Mouse (Mus musculus): Measurements from ENCODE around the gene Dxo. TPM values are rescaled to one million over a fixed set of nuclear protein-coding genes. Genes with fewer than 3 reads are reported as not detected.

The Dxo gene
- polyA plus RNA-seq, 1 experiment from 2014 or later, result 32.2 TPM

DNA sequence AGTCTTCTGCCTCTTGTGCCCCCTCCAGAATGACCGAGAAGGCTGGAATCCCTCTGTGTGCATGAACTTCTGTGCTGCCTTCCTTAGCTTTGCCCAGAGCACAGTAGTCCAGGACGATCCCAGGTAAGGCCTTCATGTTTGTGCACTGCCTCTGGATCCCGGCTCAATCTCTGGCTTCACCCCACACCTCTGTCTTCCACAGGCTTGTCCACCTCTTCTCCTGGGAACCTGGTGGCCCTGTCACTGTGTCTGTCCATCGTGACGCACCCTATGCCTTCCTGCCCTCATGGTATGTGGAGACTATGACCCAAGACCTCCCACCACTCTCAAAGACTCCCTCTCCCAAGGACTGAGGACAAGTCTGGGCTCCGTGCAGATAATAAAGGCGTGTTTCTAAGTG, 2.0 kb downstream of the Dxo start:
- TF ChIP-seq EP300 (optimal IDR thresholded peaks at IDR 0.05), result no peak
- no peak for TF ChIP-seq CTCF (IDR thresholded peaks at IDR 0.05; ENCODE audit: low read depth)

DNA sequence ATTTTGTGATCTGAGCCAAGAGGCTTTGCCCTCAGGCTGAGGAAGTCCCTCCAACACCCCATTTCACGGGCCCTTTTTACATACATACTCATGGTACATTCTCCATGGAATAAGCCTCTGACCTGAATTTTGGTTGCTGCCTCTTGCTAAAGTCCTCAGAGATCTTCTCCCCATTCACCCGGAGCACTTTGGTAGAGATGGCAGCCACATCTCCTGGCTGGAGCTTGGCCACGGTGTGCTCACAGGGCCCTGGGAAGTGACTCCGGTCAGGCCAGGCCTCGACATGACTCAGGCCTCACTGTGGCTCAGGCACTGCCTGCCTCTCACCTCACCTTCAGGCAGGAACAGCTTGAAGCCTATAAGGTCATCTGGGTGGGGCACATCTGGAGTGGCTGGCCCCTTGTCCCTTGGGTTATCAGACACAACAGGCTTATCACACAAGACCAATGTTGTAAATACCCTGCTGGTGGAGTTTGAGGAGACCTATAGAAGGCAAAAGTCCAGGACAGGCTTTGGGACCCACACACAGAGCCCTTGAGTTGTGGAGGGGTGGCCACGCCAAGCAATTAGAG, 4.0 kb downstream of the Dxo start:
- H3K4me2 ChIP-seq (replicated peaks; ENCODE audit: low read depth), result no peak overlapping the region
- DNase-seq (ENCODE audit: low spot score) (no peak), ATAC-seq (ENCODE audit: low FRiP score, low TSS enrichment) (no peak)
- H3K4me1 ChIP-seq (replicated peaks; ENCODE audit: control insufficient read depth, insufficient read depth), result 0 out of 2 replicates have a peak, but pooled peaks cover 5% of the 10 kb centered on the region
- H3K27me3 ChIP-seq (ENCODE audit: control insufficient read depth, insufficient read depth, low read length), result no peaks in the 10 kb centered on the region
- no peak overlapping the region for H3K9ac ChIP-seq (ENCODE audit: low read length)
- H3K9me3 ChIP-seq (ENCODE audit: control insufficient read depth, low read length), result no peaks in the 10 kb centered on the region
- no peak overlapping the region for H3K4me3 ChIP-seq (ENCODE audit: low read depth, low read length)
- H3K36me3 ChIP-seq (ENCODE audit: control insufficient read depth, insufficient read depth, low read length), result peaks cover 20% of the 10 kb centered on the region
- H3K27ac ChIP-seq (replicated peaks), result no peak overlapping the region
- WGBS, result 81% methylated on average over 6 of the region's 6 CpGs
- TF ChIP-seq CTCF (IDR thresholded peaks at IDR 0.05; ENCODE audit: low read depth) (no peak), EP300 (optimal IDR thresholded peaks at IDR 0.05) (no peak)

More for the DNA sequence above, 2.0 kb downstream of the Dxo start:
- Histone ChIP-seq H3K4me3 (ENCODE audit: low read depth, low read length) (no peak overlapping the region), H3K27me3 (ENCODE audit: control insufficient read depth, insufficient read depth, low read length) (no peaks in the 10 kb centered on the region), H3K4me2 (replicated peaks; ENCODE audit: low read depth) (no peak overlapping the region), H3K9ac (ENCODE audit: low read length) (no peak overlapping the region), H3K36me3 (ENCODE audit: control insufficient read depth, insufficient read depth, low read length) (peaks cover 15% of the 10 kb centered on the region), H3K4me1 (replicated peaks; ENCODE audit: control insufficient read depth, insufficient read depth) (0 out of 2 replicates have a peak, but pooled peaks cover 5% of the 10 kb centered on the region), H3K27ac (replicated peaks) (no peak overlapping the region), H3K9me3 (ENCODE audit: control insufficient read depth, low read length) (no peaks in the 10 kb centered on the region)
- ATAC-seq (ENCODE audit: low FRiP score, low TSS enrichment) (no peak), DNase-seq (ENCODE audit: low spot score) (no peak)
- 86% methylated on average over 7 of the region's 7 CpGs for WGBS

DNA sequence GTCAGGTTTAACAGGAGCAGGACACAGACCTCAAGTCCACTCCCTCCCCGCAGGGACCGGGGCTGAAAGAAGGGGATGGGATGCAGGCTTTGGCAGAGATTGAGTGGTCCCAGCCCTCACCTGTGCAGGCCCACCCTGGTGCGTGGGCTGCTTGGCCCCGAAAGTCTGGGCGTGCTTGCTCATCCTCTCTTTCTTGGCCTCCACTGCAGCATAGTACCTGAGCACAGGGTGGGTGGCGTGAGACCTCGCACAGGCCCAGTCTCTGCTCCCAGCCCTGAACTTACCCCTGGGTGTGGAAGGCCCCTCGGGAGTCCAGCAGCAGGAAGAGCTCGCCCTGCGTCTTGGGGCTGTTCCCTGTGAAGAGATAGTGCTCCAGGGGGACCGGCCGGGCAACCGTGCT, 8.1 kb downstream of the Dxo start:
- no peak for ATAC-seq (ENCODE audit: low FRiP score, low TSS enrichment)
- no peaks in the 10 kb centered on the region for H3K27me3 ChIP-seq (ENCODE audit: control insufficient read depth, insufficient read depth, low read length)
- WGBS, result 92% methylated on average over 12 of the region's 13 CpGs
- no peak for DNase-seq (ENCODE audit: low spot score)
- peaks cover 20% of the 10 kb centered on the region for H3K36me3 ChIP-seq (ENCODE audit: control insufficient read depth, insufficient read depth, low read length)
- H3K27ac ChIP-seq (replicated peaks), result no peak overlapping the region
- no peak for TF ChIP-seq CTCF (IDR thresholded peaks at IDR 0.05; ENCODE audit: low read depth)
- H3K4me1 ChIP-seq (replicated peaks; ENCODE audit: control insufficient read depth, insufficient read depth), result no peaks in the 10 kb centered on the region
- H3K4me2 ChIP-seq (replicated peaks; ENCODE audit: low read depth), result no peak overlapping the region
- H3K9ac ChIP-seq (ENCODE audit: low read length), result no peak overlapping the region
- H3K9me3 ChIP-seq (ENCODE audit: control insufficient read depth, low read length), result no peaks in the 10 kb centered on the region
- no peak overlapping the region for H3K4me3 ChIP-seq (ENCODE audit: low read depth, low read length)

DNA sequence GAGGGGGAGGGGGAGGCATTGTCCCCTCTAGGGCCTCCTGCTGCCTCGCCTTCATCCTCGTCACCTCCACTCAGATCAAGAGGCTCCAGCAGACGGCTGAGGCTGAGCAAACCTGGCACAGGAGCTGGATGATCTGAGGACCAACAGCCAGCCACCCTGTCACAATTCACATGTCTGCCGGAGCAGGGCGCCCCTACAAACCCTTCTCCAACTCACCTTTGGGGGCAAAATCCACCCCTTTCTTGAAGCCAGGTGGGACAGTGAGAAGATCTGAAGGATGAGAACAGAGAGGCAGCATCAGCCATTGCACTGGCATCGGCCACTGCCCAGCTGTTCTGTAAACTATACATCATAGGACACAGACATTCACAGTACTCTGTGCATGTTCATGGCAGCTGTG, 10.4 kb downstream of the Dxo start:
- 92% methylated on average over 6 of the region's 6 CpGs for WGBS
- TF ChIP-seq CTCF (IDR thresholded peaks at IDR 0.05; ENCODE audit: low read depth), result no peak
- TF ChIP-seq EP300 (optimal IDR thresholded peaks at IDR 0.05), result no peak
- H3K4me2 ChIP-seq (replicated peaks; ENCODE audit: low read depth), result no peak overlapping the region
- H3K4me1 ChIP-seq (replicated peaks; ENCODE audit: control insufficient read depth, insufficient read depth), result 0 out of 2 replicates have a peak, but pooled peaks cover 2% of the 10 kb centered on the region
- no peak overlapping the region for H3K27ac ChIP-seq (replicated peaks)
- H3K36me3 ChIP-seq (ENCODE audit: control insufficient read depth, insufficient read depth, low read length), result peaks cover 9% of the 10 kb centered on the region
- no peak overlapping the region for H3K4me3 ChIP-seq (ENCODE audit: low read depth, low read length)
- H3K9me3 ChIP-seq (ENCODE audit: control insufficient read depth, low read length), result no peaks in the 10 kb centered on the region
- no peaks in the 10 kb centered on the region for H3K27me3 ChIP-seq (ENCODE audit: control insufficient read depth, insufficient read depth, low read length)
- ATAC-seq (ENCODE audit: low FRiP score, low TSS enrichment), result no peak
- H3K9ac ChIP-seq (ENCODE audit: low read length), result no peak overlapping the region
- no peak for DNase-seq (ENCODE audit: low spot score)

DNA sequence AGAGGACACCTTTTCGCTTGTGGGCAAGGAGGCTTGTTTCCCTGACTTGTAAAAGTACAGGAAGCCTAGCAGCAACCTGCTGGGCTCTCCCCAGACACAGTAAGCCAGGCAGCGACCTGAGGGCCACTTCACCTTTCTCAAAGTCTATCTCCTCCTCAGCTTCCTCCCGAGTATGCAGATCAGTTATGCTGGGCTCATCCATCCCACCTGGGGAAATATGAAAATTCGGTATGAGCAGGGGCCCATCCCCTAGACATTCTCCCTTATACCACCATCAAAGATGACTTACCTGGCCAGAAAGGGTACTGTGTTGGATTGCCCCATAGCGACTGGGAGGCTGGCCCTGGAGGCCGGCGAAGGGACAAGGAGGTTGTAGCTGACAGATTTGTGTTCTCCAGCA, 10.8 kb downstream of the Dxo start:
- TF ChIP-seq EP300 (optimal IDR thresholded peaks at IDR 0.05) (no peak), CTCF (IDR thresholded peaks at IDR 0.05; ENCODE audit: low read depth) (no peak)
- H3K27ac ChIP-seq (replicated peaks), result no peak overlapping the region
- H3K4me1 ChIP-seq (replicated peaks; ENCODE audit: control insufficient read depth, insufficient read depth), result 0 out of 2 replicates have a peak, but pooled peaks cover 2% of the 10 kb centered on the region
- H3K9ac ChIP-seq (ENCODE audit: low read length), result no peak overlapping the region
- H3K4me2 ChIP-seq (replicated peaks; ENCODE audit: low read depth), result no peak overlapping the region
- H3K4me3 ChIP-seq (ENCODE audit: low read depth, low read length), result no peak overlapping the region
- ATAC-seq (ENCODE audit: low FRiP score, low TSS enrichment), result no peak
- peaks cover 11% of the 10 kb centered on the region for H3K36me3 ChIP-seq (ENCODE audit: control insufficient read depth, insufficient read depth, low read length)
- no peaks in the 10 kb centered on the region for H3K27me3 ChIP-seq (ENCODE audit: control insufficient read depth, insufficient read depth, low read length)
- DNase-seq (ENCODE audit: low spot score), result no peak
- WGBS, result 94% methylated on average over 7 of the region's 7 CpGs
- no peaks in the 10 kb centered on the region for H3K9me3 ChIP-seq (ENCODE audit: control insufficient read depth, low read length)

DNA sequence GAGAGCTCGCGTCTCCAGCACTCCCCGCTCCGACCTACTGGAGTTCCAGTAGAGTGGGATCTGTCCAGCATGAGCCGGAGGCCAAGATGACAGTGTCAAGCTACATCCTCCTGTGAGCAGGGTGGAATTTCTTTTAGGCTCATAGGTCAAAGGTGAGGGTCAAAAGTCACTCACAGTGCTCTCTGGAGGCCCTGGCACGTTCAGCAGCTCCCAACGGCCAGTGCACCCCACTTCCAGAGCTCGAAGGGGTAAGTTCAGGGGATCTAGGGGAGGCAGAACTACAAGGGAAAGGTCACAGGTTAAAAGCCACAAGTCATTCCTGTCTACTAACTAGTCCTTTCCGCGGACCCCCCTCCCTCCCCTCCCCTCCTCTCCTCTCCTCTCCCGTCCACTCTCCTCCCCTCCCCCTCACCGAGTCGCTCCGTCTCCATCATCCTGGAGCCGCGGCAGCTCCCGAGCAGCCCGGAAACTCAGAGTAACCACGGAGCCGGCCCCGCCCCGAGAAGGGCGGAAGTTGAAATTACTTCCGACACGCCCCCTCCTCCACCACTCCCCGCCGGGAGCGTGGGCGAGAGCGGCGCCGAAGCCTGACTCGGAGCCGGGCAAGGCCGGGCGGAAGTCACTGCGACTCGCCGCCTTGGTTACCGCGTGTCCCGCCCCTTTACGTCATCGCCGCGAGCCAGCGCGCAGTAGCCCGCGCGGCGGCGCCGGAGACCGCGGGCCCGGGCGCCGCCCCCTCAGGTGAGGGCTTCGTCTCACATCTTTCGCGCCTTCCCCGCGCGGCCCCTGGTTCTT, 13.1 kb downstream of the Dxo start, which contains the start of the genes Skiv2l and Nelfe:
Gene Skiv2l (minus strand): TSS at position 489 of the 795 bp plus-strand sequence.
Gene Nelfe (plus strand): TSS at position 670 of the 795 bp plus-strand sequence.
- Histone ChIP-seq H3K9ac (ENCODE audit: low read length) (peak within 1 kb of the TSS; percentile 85), H3K4me1 (replicated peaks; ENCODE audit: control insufficient read depth, insufficient read depth) (0 out of 2 replicates have a peak, but pooled peaks cover 2% of the 10 kb centered on the region), H3K9me3 (ENCODE audit: control insufficient read depth, low read length) (no peaks in the 10 kb centered on the region), H3K4me3 (ENCODE audit: low read depth, low read length) (peak within 1 kb of the TSS; percentile 87), H3K4me2 (replicated peaks; ENCODE audit: low read depth) (peak within 1 kb of the TSS; percentile 98), H3K36me3 (ENCODE audit: control insufficient read depth, insufficient read depth, low read length) (peaks cover 18% of the 10 kb centered on the region), H3K27me3 (ENCODE audit: control insufficient read depth, insufficient read depth, low read length) (no peaks in the 10 kb centered on the region), H3K27ac (replicated peaks) (peak within 1 kb of the TSS; percentile 73)
- TF ChIP-seq CTCF (IDR thresholded peaks at IDR 0.05; ENCODE audit: low read depth) (no peak), EP300 (optimal IDR thresholded peaks at IDR 0.05) (no peak)
- ATAC-seq (ENCODE audit: low FRiP score, low TSS enrichment) (peak; percentile 97), DNase-seq (ENCODE audit: low spot score) (peak; percentile 99)
- under 1% methylated on average over 61 of the region's 65 CpGs for WGBS

Measured in stomach, postnatal 0 days (tissue).